Mouse (Mus musculus) MEL (cell line): ENCODE measurements at regions not wholly inside any gene's neighbourhood (a gene's known extent, or its start where the extent isn't known, plus 50 kb on each side); places are given as distances from the start of the nearest gene placed in this dataset.

ENCODE experiments used
- CTCF ChIP-seq, 3 experiments: IDR thresholded peaks in 2 of 3; conservative IDR thresholded peaks in 1 of 3; 2 replicates each; pipeline ENCODE4 v1.5.1; 2011 to 2012; ENCODE audit warnings: low read length in 3 of 3, low read depth in 2 of 3, mild to moderate bottlenecking in 2 of 3, improper control_type of control experiment in 1 of 3, inconsistent platforms in 1 of 3, mixed read lengths in 1 of 3, moderate library complexity in 1 of 3; ENCODE audit not compliant: control insufficient read depth in 1 of 3, insufficient read depth in 1 of 3, poor library complexity in 1 of 3, severe bottlenecking in 1 of 3
- EP300 ChIP-seq, 2 experiments: IDR thresholded peaks; 2 replicates each; pipeline ENCODE4 v1.6.1; 2011; ENCODE audit warnings: improper control_type of control experiment in 2 of 2, low read length in 2 of 2, low read depth in 1 of 2, mild to moderate bottlenecking in 1 of 2
- GATA1 ChIP-seq: IDR thresholded peaks from 2 replicates; pipeline ENCODE4 v1.6.1; 2011; ENCODE audit warnings: low read depth, low read length, improper control_type of control experiment
- MAX ChIP-seq: IDR thresholded peaks from 2 replicates; pipeline ENCODE4 v1.6.1; 2011; ENCODE audit warnings: low read length, improper control_type of control experiment
- MXI1 ChIP-seq: IDR thresholded peaks from 2 replicates; pipeline ENCODE4 v1.6.1; 2011; ENCODE audit warnings: mild to moderate bottlenecking, low read depth, low read length, improper control_type of control experiment
- MYC ChIP-seq: IDR thresholded peaks from 2 replicates; pipeline ENCODE4 v1.6.1; 2011; ENCODE audit warnings: low read depth, mild to moderate bottlenecking, low read length, improper control_type of control experiment, moderate library complexity
- NELFE ChIP-seq: IDR thresholded peaks from 2 replicates; pipeline ENCODE4 v1.6.1; 2011; ENCODE audit warnings: low read depth, low read length, improper control_type of control experiment
- POLR2A ChIP-seq, 2 experiments: IDR thresholded peaks; 2 replicates each; pipeline ENCODE4 v1.6.1; 2011 to 2012; ENCODE audit warnings: low read length in 2 of 2, mild to moderate bottlenecking in 2 of 2, control low read depth in 1 of 2, improper control_type of control experiment in 1 of 2, low read depth in 1 of 2, moderate library complexity in 1 of 2; ENCODE audit not compliant: control insufficient read depth in 1 of 2, insufficient read depth in 1 of 2, poor library complexity in 1 of 2
- POLR2AphosphoS2 ChIP-seq: IDR thresholded peaks from 2 replicates; pipeline ENCODE4 v1.6.1; 2011; ENCODE audit warnings: low read length, improper control_type of control experiment
- RAD21 ChIP-seq: IDR thresholded peaks from 2 replicates; pipeline ENCODE4 v1.6.1; 2011; ENCODE audit warnings: mild to moderate bottlenecking, low read depth, low read length, improper control_type of control experiment
- RCOR1 ChIP-seq: IDR thresholded peaks from 2 replicates; pipeline ENCODE4 v1.6.1; 2012; ENCODE audit warnings: low read depth, mild to moderate bottlenecking, inconsistent platforms, low read length, improper control_type of control experiment
- TAL1 ChIP-seq: IDR thresholded peaks from 2 replicates; pipeline ENCODE4 v1.6.1; 2012; ENCODE audit warnings: mild to moderate bottlenecking, inconsistent platforms, low read length, moderate library complexity, mixed read lengths
- TCF12 ChIP-seq: IDR thresholded peaks from 2 replicates; pipeline ENCODE4 v1.6.1; 2014; ENCODE audit warnings: low read depth, mild to moderate bottlenecking, inconsistent platforms, low read length, improper control_type of control experiment, moderate library complexity

DNA sequence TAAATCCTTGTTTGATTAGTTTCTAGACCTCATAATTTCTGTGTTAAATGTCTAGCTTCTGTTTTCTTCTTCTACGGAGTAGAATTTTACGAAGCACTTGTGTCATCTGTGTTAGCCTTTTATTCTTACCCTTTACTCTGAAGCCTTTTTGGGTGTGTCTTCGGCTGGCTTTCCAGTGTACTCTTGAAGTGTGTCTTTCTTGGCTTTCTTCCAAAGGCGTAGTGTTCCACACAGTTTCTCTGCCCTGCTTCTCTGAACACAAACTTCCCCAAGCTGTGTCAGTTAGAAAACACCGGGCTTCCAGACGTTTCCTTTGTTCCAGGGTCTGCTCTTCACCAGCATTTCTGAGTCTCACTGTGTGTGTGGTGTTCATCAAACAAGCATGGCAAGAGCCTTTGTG lies 152.7 kb downstream of the Lyplal1 start:
- TF ChIP-seq CTCF (IDR thresholded peaks at IDR 0.05 in 2 of 3, conservative IDR thresholded peaks at IDR 0.05 in 1 of 3; ENCODE audit: control insufficient read depth in 1 of 3, insufficient read depth in 1 of 3, low read depth in 2 of 3, low read length in 3 of 3, poor library complexity in 1 of 3, severe bottlenecking in 1 of 3) (no peak), POLR2A (IDR thresholded peaks at IDR 0.05; ENCODE audit: control insufficient read depth in 1 of 2, insufficient read depth in 1 of 2, low read depth in 1 of 2, low read length in 2 of 2, poor library complexity in 1 of 2) (no peak), MYC (no peak), NELFE (no peak), RCOR1 (no peak), GATA1 (no peak), MXI1 (no peak), TAL1 (no peak), EP300 (IDR thresholded peaks at IDR 0.05; ENCODE audit: low read depth in 1 of 2, low read length in 2 of 2) (no peak), MAX (no peak), TCF12 (no peak), POLR2AphosphoS2 (no peak), RAD21 (no peak)
